Mouse (Mus musculus): ENCODE data around the gene Dhrs2. TPM values are rescaled to one million over a fixed set of nuclear protein-coding genes. Genes with fewer than 3 reads are reported as not detected.

Dhrs2 gene
- not detected in 2 replicates for polyA plus RNA-seq (2012; ENCODE audit: insufficient read depth, insufficient read length, missing spikeins)

GRCm38 (mm10) chr14:55221707-55222106 lies at the start of gene Dhrs2:
Gene Dhrs2, plus strand, starts transcription at chr14:55222007.
- Histone ChIP-seq H3K4me3 (ENCODE audit: insufficient read depth, low read depth, low read length) (no peak within 1 kb of the TSS), H3K4me1 (ENCODE audit: control insufficient read depth, insufficient read depth, insufficient read length, low read length) (no peaks in the 10 kb centered on the region), H3K27ac (replicated peaks; ENCODE audit: low read depth, low read length) (no peak within 1 kb of the TSS)

GRCm38 (mm10) chr14:55174164-55174563 lies 47.6 kb upstream of the Dhrs2 start:
- Histone ChIP-seq H3K4me3 (ENCODE audit: insufficient read depth, low read depth, low read length) (no peak overlapping the region), H3K27ac (replicated peaks; ENCODE audit: low read depth, low read length) (no peak overlapping the region), H3K4me1 (ENCODE audit: control insufficient read depth, insufficient read depth, insufficient read length, low read length) (no peaks in the 10 kb centered on the region)

GRCm38 (mm10) chr14:55177274-55177673 lies 44.5 kb upstream of the Dhrs2 start:
- Histone ChIP-seq H3K4me3 (ENCODE audit: insufficient read depth, low read depth, low read length) (no peak overlapping the region), H3K27ac (replicated peaks; ENCODE audit: low read depth, low read length) (no peak overlapping the region), H3K4me1 (ENCODE audit: control insufficient read depth, insufficient read depth, insufficient read length, low read length) (no peaks in the 10 kb centered on the region)

DNA sequence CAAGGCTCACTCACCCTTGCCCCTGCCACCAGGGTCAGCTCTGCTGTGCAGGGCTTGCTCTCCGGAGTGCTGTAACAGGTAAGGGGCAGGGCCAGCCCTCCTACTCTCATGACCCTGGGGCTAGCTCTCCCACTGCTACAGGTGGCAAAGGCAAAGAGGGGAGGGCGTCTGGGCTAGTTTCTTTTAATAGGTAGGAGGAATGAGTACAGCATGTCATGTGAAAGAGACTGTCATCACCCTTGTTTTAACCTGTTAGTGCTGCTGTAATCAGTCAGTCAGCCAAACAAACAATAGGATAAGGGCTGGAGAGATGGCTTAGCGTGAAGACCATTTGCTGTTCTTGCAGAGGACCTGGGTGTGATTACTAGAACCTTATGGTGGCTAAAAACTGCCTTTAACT lies 40.9 kb upstream of the Dhrs2 start:
- no peak overlapping the region for H3K4me3 ChIP-seq (ENCODE audit: insufficient read depth, low read depth, low read length)
- no peak overlapping the region for H3K27ac ChIP-seq (replicated peaks; ENCODE audit: low read depth, low read length)
- no peaks in the 10 kb centered on the region for H3K4me1 ChIP-seq (ENCODE audit: control insufficient read depth, insufficient read depth, insufficient read length, low read length)

GRCm38 (mm10) chr14:55183231-55183630 lies 38.6 kb upstream of the Dhrs2 start:
- no peak overlapping the region for H3K4me3 ChIP-seq (ENCODE audit: insufficient read depth, low read depth, low read length)
- no peaks in the 10 kb centered on the region for H3K4me1 ChIP-seq (ENCODE audit: control insufficient read depth, insufficient read depth, insufficient read length, low read length)
- no peak overlapping the region for H3K27ac ChIP-seq (replicated peaks; ENCODE audit: low read depth, low read length)

DNA sequence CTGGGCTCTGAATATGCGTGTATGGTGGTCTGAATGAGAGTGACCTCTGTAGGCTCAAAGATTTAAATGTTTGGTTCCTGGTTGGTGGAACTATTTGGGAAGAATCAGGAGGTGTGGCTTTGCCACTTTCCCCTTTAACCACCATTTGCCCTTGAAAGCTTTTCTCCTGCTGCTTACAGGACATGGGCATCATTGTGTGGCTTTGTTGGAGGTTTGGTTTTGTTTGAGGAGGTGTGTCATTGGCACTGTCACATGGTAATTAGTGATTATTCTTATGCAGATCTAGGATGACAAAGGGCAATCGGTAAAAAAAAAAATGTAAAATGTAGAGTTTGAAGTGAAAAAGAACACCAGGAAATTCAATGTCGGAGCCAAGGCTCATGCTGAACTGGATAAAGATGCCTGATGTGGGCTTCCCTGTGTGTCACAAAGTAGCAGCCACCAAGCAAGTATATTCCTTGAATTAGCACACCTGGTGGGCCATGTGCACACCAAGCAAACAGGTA lies 37.1 kb upstream of the Dhrs2 start:
- Histone ChIP-seq H3K4me3 (ENCODE audit: insufficient read depth, low read depth, low read length) (no peak overlapping the region), H3K27ac (replicated peaks; ENCODE audit: low read depth, low read length) (no peak overlapping the region), H3K4me1 (ENCODE audit: control insufficient read depth, insufficient read depth, insufficient read length, low read length) (no peaks in the 10 kb centered on the region)

GRCm38 (mm10) chr14:55188491-55188890 lies 33.3 kb upstream of the Dhrs2 start:
- no peaks in the 10 kb centered on the region for H3K4me1 ChIP-seq (ENCODE audit: control insufficient read depth, insufficient read depth, insufficient read length, low read length)
- H3K4me3 ChIP-seq (ENCODE audit: insufficient read depth, low read depth, low read length) = no peak overlapping the region
- H3K27ac ChIP-seq (replicated peaks; ENCODE audit: low read depth, low read length) = no peak overlapping the region

GRCm38 (mm10) chr14:55189351-55189769 lies 32.4 kb upstream of the Dhrs2 start:
- H3K4me1 ChIP-seq (ENCODE audit: control insufficient read depth, insufficient read depth, insufficient read length, low read length) = no peaks in the 10 kb centered on the region
- no peak overlapping the region for H3K4me3 ChIP-seq (ENCODE audit: insufficient read depth, low read depth, low read length)
- H3K27ac ChIP-seq (replicated peaks; ENCODE audit: low read depth, low read length) = no peak overlapping the region

GRCm38 (mm10) chr14:55193354-55193753 lies 28.5 kb upstream of the Dhrs2 start:
- no peak overlapping the region for H3K27ac ChIP-seq (replicated peaks; ENCODE audit: low read depth, low read length)
- H3K4me3 ChIP-seq (ENCODE audit: insufficient read depth, low read depth, low read length) = no peak overlapping the region
- no peaks in the 10 kb centered on the region for H3K4me1 ChIP-seq (ENCODE audit: control insufficient read depth, insufficient read depth, insufficient read length, low read length)

DNA sequence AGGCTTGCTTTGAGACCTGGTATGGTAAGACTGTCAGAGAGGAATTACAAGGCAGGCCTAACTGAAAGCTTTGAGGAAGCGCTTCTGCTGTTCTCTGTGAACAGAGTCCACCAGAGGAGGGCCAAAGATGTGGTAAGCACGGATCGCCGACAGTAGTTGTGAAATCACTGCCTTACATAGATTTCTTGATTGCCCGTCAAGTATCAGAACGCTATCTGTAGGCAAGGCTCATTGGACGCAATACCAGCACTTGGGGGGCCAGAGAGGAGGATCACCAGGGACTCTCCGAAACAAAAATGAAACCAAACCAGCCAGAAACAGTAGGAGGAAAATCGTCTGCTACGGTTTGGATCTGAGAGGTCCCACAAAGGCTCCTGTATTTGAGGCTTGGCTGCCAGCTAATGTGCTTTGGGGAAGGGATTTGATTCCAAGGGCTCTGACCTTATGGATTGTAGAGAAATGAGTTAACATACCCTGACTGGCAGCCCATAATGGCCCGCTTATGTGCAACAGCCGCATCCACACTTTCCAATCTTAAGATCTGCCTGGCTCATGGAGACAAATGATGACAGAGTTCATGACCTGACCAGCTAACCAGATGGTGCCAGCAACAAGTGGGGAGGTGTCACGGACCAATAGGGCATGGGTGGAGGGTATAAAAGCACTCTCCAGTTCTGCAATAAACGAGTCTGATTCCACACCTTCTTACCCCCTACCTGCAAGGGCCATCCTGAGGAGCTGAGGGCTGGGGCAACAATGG lies 27.8 kb upstream of the Dhrs2 start:
- Histone ChIP-seq H3K27ac (replicated peaks; ENCODE audit: low read depth, low read length) (no peak overlapping the region; the same call in 1 of the 2 replicates), H3K4me1 (ENCODE audit: control insufficient read depth, insufficient read depth, insufficient read length, low read length) (no peaks in the 10 kb centered on the region), H3K4me3 (ENCODE audit: insufficient read depth, low read depth, low read length) (peak overlapping the region; percentile 52)

GRCm38 (mm10) chr14:55194786-55195185 lies 27.0 kb upstream of the Dhrs2 start:
- no peak overlapping the region for H3K4me3 ChIP-seq (ENCODE audit: insufficient read depth, low read depth, low read length)
- no peaks in the 10 kb centered on the region for H3K4me1 ChIP-seq (ENCODE audit: control insufficient read depth, insufficient read depth, insufficient read length, low read length)
- H3K27ac ChIP-seq (replicated peaks; ENCODE audit: low read depth, low read length) = no peak overlapping the region

DNA sequence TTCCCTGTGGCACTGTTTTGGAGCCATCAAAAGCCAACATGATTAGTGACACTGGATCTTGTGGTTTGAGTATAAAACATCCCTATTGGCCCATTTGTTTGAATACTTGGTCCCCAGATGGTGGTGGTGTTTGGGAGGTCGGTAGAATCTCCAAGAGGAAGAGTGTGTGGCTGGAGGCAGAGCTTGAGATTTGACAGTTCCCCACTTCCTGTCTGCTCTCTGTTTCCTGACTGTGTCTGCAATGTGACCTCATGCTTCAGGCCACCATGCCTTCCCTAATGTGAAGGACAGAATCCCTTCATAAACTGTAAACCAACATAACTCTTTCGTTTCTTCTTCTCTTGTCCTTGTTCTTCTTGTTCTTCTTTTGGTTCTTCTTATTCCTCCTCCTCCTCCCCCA lies 24.7 kb upstream of the Dhrs2 start:
- Histone ChIP-seq H3K4me1 (ENCODE audit: control insufficient read depth, insufficient read depth, insufficient read length, low read length) (no peaks in the 10 kb centered on the region), H3K4me3 (ENCODE audit: insufficient read depth, low read depth, low read length) (no peak overlapping the region), H3K27ac (replicated peaks; ENCODE audit: low read depth, low read length) (no peak overlapping the region)

DNA sequence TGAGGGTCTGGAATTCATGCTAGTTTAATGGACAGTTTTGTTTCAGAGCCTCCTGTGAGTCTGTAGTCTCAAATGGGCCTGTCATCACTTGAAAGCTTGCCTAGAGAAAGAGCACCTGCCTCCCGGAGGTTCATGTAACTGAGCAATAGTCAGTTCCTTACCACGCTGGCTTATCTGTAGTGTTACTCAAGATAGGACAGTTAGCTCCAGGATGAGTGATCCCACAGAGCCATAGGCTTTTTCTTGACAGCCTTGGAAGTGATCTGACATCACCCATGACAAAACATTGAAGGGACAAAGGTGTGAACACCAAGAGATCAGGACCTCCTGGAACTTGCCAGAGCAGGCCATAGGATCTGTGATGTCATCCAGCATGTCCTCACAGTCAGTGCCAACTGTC lies 23.6 kb upstream of the Dhrs2 start:
- no peak overlapping the region for H3K4me3 ChIP-seq (ENCODE audit: insufficient read depth, low read depth, low read length)
- no peak overlapping the region for H3K27ac ChIP-seq (replicated peaks; ENCODE audit: low read depth, low read length)
- no peaks in the 10 kb centered on the region for H3K4me1 ChIP-seq (ENCODE audit: control insufficient read depth, insufficient read depth, insufficient read length, low read length)

- H3K27ac ChIP-seq (replicated peaks; ENCODE audit: low read depth, low read length) = no peak overlapping the region
- no peak overlapping the region for H3K4me3 ChIP-seq (ENCODE audit: insufficient read depth, low read depth, low read length)
- H3K4me1 ChIP-seq (ENCODE audit: control insufficient read depth, insufficient read depth, insufficient read length, low read length) = no peaks in the 10 kb centered on the region
These were observed 17.3 kb upstream of the Dhrs2 start for GRCm38 (mm10) chr14:55204544-55204943.

DNA sequence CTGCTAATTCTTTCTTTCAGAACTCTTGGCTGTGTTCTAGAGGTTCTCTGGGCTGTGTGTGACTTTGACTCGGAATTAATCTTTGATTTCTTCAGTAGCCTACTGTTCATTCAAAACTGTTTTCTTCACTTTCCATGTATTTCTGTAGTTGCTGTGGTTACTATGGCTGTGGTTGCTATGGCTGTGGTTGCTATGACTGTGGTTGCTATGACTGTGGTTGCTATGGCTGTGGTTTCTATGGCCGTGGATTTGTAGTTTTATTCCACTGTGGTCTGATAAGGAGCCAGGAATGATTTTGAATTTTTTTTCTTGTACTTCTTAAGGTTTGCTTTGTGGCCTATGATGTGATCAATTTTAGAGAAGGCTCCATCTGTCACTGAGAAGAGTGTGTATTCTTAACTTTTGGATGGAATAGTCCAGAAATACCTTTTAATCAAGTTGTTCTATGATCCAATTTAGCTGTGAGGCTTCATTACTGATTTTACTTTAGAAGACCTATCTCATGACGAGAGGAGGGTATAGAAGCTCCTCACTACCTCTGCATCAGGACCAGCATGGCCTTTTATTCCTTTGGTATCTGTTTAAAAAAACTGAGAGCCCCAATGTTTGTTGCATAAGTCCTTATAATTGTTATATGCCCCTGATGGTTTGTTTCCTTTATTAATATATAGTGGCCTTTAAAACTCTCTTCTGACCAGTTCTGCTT lies 16.6 kb upstream of the Dhrs2 start:
- H3K4me3 ChIP-seq (ENCODE audit: insufficient read depth, low read depth, low read length) = no peak overlapping the region
- H3K4me1 ChIP-seq (ENCODE audit: control insufficient read depth, insufficient read depth, insufficient read length, low read length) = no peaks in the 10 kb centered on the region
- no peak overlapping the region for H3K27ac ChIP-seq (replicated peaks; ENCODE audit: low read depth, low read length)

GRCm38 (mm10) chr14:55208306-55208705 lies 13.5 kb upstream of the Dhrs2 start:
- Histone ChIP-seq H3K27ac (replicated peaks; ENCODE audit: low read depth, low read length) (no peak overlapping the region), H3K4me1 (ENCODE audit: control insufficient read depth, insufficient read depth, insufficient read length, low read length) (no peaks in the 10 kb centered on the region), H3K4me3 (ENCODE audit: insufficient read depth, low read depth, low read length) (no peak overlapping the region)
